Mouse (Mus musculus) intestine, embryonic 15.5 days (tissue): ENCODE results near the gene Plppr1. TPM values are rescaled to one million over a fixed set of nuclear protein-coding genes. Genes with fewer than 3 reads are reported as not detected.

Experiments
- ATAC-seq: fragments of 200-750 bp; cut with Nextera tagmentation; 2 replicates; pipeline ENCODE4 v1.8.0; 2017; ENCODE audit warnings: moderate TSS enrichment, moderate library complexity
- H3K27ac ChIP-seq: fragments of 300-500 bp; sonication (generic); 2 replicates; pipeline ENCODE4 v1.5.1; 2015; ENCODE audit warnings: mild to moderate bottlenecking, inconsistent platforms
- H3K27me3 ChIP-seq: fragments of 300-500 bp; sonication (generic); replicated peaks from 2 replicates; pipeline ENCODE4 v1.6.1; 2015; ENCODE audit warnings: inconsistent platforms
- H3K36me3 ChIP-seq: fragments of 300-500 bp; sonication (generic); 2 replicates; pipeline ENCODE4 v1.6.1; 2015; ENCODE audit warnings: inconsistent platforms
- H3K4me1 ChIP-seq: fragments of 300-500 bp; sonication (generic); replicated peaks from 2 replicates; pipeline ENCODE4 v1.6.1; 2015; ENCODE audit warnings: inconsistent platforms
- H3K4me2 ChIP-seq: fragments of 300-500 bp; sonication (generic); replicated peaks from 2 replicates; pipeline ENCODE4 v1.6.1; 2015; ENCODE audit warnings: mild to moderate bottlenecking, inconsistent platforms
- H3K4me3 ChIP-seq: fragments of 300-500 bp; sonication (generic); replicated peaks from 2 replicates; pipeline ENCODE4 v1.5.1; 2015; ENCODE audit warnings: inconsistent platforms
- H3K9ac ChIP-seq: fragments of 300-500 bp; sonication (generic); 2 replicates; pipeline ENCODE4 v1.6.1; 2015; ENCODE audit warnings: inconsistent platforms
- H3K9me3 ChIP-seq: fragments of 300-500 bp; sonication (generic); 2 replicates; pipeline ENCODE4 v1.6.1; 2016; ENCODE audit warnings: inconsistent platforms
- WGBS: fragments of 180-500 bp; shearing (Covaris S2); methylation state at CpG from one replicate; pipeline ENCODE4 v1.1.7; 2015; 5-methylcytosine and 5-hydroxymethylcytosine counted together
- polyA plus RNA-seq: library from polyadenylated mRNA; unstranded; fragments of >200 nt; fragmentation: Nextera tagmentation; extraction: Ambion mirVana; gene quantifications from 2 replicates; pipeline ENCODE4 v1.2.1, GENCODE M21; 2015

The Plppr1 gene
- polyA plus RNA-seq, 1 experiment from 2014 or later = 1.6 TPM

GRCm38 (mm10) chr4:49197125-49197747 lies 138.2 kb downstream of the Plppr1 start:
- H3K9me3 ChIP-seq = no peaks in the 10 kb centered on the region
- H3K27ac ChIP-seq = no peak overlapping the region
- WGBS = 51% methylated on average over 8 of the region's 8 CpGs
- H3K4me2 ChIP-seq = no peak overlapping the region
- H3K27me3 ChIP-seq = no peaks in the 10 kb centered on the region
- ATAC-seq = peak; percentile 56
- H3K4me1 ChIP-seq = no peaks in the 10 kb centered on the region
- H3K4me3 ChIP-seq = no peak overlapping the region
- no peaks in the 10 kb centered on the region for H3K36me3 ChIP-seq
- no peak overlapping the region for H3K9ac ChIP-seq

DNA sequence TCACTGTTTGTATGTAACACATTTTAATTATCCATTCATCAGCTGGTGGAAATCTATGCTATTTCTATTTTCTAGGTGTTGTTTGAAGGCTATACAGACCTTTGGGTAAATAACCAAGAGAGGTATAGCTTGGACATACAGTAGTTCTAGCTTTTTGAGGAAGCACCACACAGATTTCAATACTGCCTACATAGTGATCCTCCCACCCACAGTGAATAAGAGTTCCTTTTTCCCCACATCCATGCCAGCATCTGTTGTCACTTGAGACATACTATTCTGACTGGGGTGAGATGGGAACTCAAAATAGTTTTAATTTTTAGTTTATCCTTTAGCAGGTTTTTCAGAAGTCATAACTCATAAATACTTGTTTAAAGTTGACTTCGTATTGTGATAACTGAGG lies 151.4 kb downstream of the Plppr1 start:
- Histone ChIP-seq H3K4me2 (no peak overlapping the region), H3K27me3 (no peaks in the 10 kb centered on the region), H3K9ac (no peak overlapping the region), H3K4me3 (no peak overlapping the region), H3K36me3 (no peaks in the 10 kb centered on the region), H3K4me1 (no peaks in the 10 kb centered on the region), H3K9me3 (no peaks in the 10 kb centered on the region), H3K27ac (no peak overlapping the region)
- WGBS = 89% methylated on average over 1 of the region's 1 CpGs
- no peak for ATAC-seq

GRCm38 (mm10) chr4:49211582-49211981 lies 152.5 kb downstream of the Plppr1 start:
- Histone ChIP-seq H3K4me3 (no peak overlapping the region), H3K4me2 (no peak overlapping the region), H3K27me3 (no peaks in the 10 kb centered on the region), H3K9ac (no peak overlapping the region), H3K36me3 (no peaks in the 10 kb centered on the region), H3K27ac (no peak overlapping the region), H3K9me3 (no peaks in the 10 kb centered on the region), H3K4me1 (no peaks in the 10 kb centered on the region)
- ATAC-seq = no peak
- 77% methylated on average over 5 of the region's 5 CpGs for WGBS

DNA sequence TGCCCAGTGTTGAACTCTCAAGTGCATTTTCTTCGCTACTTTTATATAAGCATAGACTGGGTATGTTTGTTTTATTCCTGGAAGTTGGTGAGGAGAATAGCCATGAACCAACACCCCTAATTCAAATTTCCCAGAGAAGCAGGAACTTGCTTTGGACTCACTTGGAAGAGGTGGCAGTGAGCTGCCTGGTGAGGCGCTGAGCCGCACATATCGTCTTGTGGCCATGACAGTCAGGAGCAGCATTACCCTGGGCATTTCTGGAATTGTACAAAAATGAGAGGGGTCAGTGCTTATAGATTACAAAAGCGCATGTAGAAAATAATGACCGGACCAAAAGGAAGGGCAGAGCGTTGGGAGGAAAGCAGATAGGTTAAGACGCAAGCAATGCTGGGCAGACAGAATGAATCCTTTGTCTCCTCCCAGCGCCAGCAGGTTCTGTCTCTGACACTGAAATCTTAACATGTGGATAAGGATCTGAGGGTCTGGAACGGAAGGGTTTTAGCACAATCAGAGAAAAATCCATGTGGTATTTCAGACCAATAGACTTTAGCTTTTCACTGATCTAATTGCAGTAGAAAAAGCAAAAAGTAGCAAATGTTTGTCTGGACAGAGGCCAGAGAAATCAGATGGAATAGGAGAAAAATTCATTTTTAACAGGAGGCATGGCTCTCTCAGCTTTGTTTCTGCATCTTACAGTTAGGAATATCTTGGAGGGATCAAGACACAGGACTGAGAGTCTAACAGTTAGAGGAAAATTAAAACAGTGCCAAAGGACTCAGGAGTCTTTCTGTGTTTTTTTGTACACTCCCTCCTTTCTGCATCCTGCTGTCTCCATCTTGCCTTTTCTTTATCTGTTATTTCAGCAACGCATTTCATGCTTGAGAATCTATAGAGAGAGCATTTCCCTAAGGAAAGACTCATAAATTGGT lies 153.8 kb downstream of the Plppr1 start:
- ATAC-seq = no peak
- Histone ChIP-seq H3K4me2 (0 out of 2 replicates have a peak overlapping the region, but pooled peaks have one; percentile 11), H3K9me3 (no peaks in the 10 kb centered on the region), H3K27me3 (no peaks in the 10 kb centered on the region), H3K27ac (no peak overlapping the region), H3K4me1 (no peaks in the 10 kb centered on the region), H3K4me3 (no peak overlapping the region), H3K36me3 (no peaks in the 10 kb centered on the region), H3K9ac (no peak overlapping the region)
- WGBS = 58% methylated on average over 11 of the region's 11 CpGs

- Histone ChIP-seq H3K4me1 (no peaks in the 10 kb centered on the region), H3K36me3 (no peaks in the 10 kb centered on the region), H3K27me3 (no peaks in the 10 kb centered on the region), H3K27ac (no peak overlapping the region), H3K4me3 (no peak overlapping the region), H3K4me2 (no peak overlapping the region), H3K9me3 (no peaks in the 10 kb centered on the region), H3K9ac (no peak overlapping the region)
- WGBS = 70% methylated on average over 3 of the region's 3 CpGs
- ATAC-seq = no peak
Measured at GRCm38 (mm10) chr4:49214341-49214740, 155.3 kb downstream of the Plppr1 start.

DNA sequence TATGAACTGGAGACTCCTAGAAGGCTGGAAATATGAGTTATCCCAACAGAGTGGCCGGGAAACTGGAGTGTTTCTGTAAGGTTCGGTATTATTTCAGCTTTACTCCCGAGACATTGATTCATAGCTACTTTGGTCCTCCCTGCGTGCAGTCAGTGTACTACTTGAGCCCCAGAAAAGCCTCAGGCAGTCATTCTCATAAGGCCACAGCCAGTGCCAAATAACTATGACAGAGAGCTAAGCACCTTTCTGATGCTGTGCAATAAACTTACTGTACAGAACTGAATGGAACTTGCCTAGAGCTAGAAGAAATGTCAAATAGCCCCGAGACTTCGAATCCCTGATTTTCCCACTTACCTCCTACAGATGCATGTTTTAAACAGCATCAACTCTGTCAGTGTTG lies 164.4 kb downstream of the Plppr1 start:
- 72% methylated on average over 6 of the region's 6 CpGs for WGBS
- Histone ChIP-seq H3K4me2 (no peak overlapping the region), H3K36me3 (no peaks in the 10 kb centered on the region), H3K27ac (no peak overlapping the region), H3K4me3 (no peak overlapping the region), H3K9me3 (no peaks in the 10 kb centered on the region), H3K9ac (no peak overlapping the region), H3K27me3 (no peaks in the 10 kb centered on the region), H3K4me1 (no peaks in the 10 kb centered on the region)
- ATAC-seq = no peak

DNA sequence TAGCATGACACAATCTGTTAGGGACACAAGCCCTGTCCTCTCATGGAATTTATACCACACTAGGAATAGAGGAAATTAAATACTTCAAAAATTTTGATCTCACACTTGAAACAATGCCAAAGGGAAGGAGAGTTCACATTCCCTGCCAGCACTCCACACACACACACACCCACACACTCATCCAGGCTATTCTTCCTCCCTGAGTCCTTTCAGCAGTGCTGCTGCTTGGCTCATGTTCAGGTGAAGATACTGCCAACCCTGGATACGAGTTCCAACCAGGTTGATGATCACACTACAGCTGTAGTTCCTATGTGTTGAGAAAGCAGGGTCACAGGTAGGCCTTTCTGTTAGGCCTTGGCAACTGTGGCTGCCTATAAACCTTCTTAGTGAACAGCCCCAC lies 165.9 kb downstream of the Plppr1 start:
- no peaks in the 10 kb centered on the region for H3K36me3 ChIP-seq

GRCm38 (mm10) chr4:49232206-49233031 lies 173.3 kb downstream of the Plppr1 start:
- no peaks in the 10 kb centered on the region for H3K36me3 ChIP-seq
- ATAC-seq = no peak
- H3K27ac ChIP-seq = no peak overlapping the region
- H3K9me3 ChIP-seq = no peaks in the 10 kb centered on the region
- H3K4me1 ChIP-seq = no peaks in the 10 kb centered on the region
- no peak overlapping the region for H3K4me2 ChIP-seq
- H3K4me3 ChIP-seq = no peak overlapping the region
- H3K27me3 ChIP-seq = no peaks in the 10 kb centered on the region
- WGBS = 81% methylated on average over 11 of the region's 11 CpGs
- H3K9ac ChIP-seq = no peak overlapping the region

More for the DNA sequence above, 165.9 kb downstream of the Plppr1 start:
- Histone ChIP-seq H3K4me1 (no peaks in the 10 kb centered on the region), H3K9me3 (no peaks in the 10 kb centered on the region), H3K27ac (no peak overlapping the region), H3K9ac (no peak overlapping the region), H3K4me3 (no peak overlapping the region), H3K27me3 (no peaks in the 10 kb centered on the region), H3K4me2 (no peak overlapping the region)
- ATAC-seq = no peak
- WGBS = 51% methylated on average over 1 of the region's 1 CpGs

DNA sequence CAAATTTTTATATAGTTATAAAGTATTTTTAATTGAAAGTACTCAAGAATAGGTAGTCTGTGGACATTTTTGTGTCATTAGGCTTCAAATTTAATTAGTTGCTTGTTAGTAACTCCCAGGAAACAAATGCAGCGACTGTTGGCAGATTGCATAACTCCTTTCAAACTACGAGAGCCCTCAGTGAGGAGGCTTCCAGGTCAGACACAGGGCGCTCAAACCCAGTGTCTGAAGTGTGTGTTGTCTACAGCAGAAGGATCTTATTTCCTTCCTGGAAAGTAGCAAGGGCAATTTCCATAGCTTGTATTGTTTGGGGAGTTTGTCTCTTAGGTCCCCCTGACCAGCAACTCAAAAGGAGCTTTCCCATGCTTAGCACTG lies 173.9 kb downstream of the Plppr1 start:
- no peak overlapping the region for H3K4me2 ChIP-seq
- H3K9me3 ChIP-seq = no peaks in the 10 kb centered on the region
- no peak overlapping the region for H3K27ac ChIP-seq
- H3K4me3 ChIP-seq = no peak overlapping the region
- no peaks in the 10 kb centered on the region for H3K36me3 ChIP-seq
- WGBS = 65% methylated on average over 3 of the region's 3 CpGs
- H3K9ac ChIP-seq = no peak overlapping the region
- no peaks in the 10 kb centered on the region for H3K4me1 ChIP-seq
- no peaks in the 10 kb centered on the region for H3K27me3 ChIP-seq
- ATAC-seq = no peak

DNA sequence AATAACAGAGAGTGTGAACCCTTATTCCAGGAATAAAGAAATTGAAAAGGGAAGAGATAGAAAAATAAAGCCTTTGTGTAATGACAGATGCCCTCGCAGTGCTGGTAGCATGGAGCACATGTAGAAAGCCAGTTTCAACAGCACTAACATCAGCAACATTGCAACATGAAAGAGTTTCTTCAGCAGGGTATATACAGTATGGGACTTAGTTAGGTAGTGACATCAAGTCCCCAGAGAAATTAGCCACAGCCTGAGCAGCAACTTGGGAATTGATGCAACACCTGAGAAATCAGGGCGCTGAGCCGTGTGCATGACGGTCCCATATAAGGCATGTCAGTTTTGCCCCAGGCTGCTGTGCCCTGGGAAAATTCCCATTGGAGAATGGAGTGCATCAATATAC lies 179.0 kb downstream of the Plppr1 start:
- no peaks in the 10 kb centered on the region for H3K27me3 ChIP-seq
- no peak for ATAC-seq
- no peaks in the 10 kb centered on the region for H3K9me3 ChIP-seq
- H3K9ac ChIP-seq = no peak overlapping the region
- no peak overlapping the region for H3K4me3 ChIP-seq
- no peaks in the 10 kb centered on the region for H3K4me1 ChIP-seq
- H3K4me2 ChIP-seq = no peak overlapping the region
- WGBS = 91% methylated on average over 4 of the region's 4 CpGs
- H3K36me3 ChIP-seq = no peaks in the 10 kb centered on the region
- no peak overlapping the region for H3K27ac ChIP-seq

- WGBS = 86% methylated on average over 5 of the region's 5 CpGs
- Histone ChIP-seq H3K27ac (no peak overlapping the region), H3K9me3 (no peaks in the 10 kb centered on the region), H3K4me1 (no peaks in the 10 kb centered on the region), H3K4me2 (no peak overlapping the region), H3K27me3 (no peaks in the 10 kb centered on the region), H3K36me3 (no peaks in the 10 kb centered on the region), H3K9ac (no peak overlapping the region), H3K4me3 (no peak overlapping the region)
- no peak for ATAC-seq
Measured at GRCm38 (mm10) chr4:49239451-49239850, 180.4 kb downstream of the Plppr1 start.

DNA sequence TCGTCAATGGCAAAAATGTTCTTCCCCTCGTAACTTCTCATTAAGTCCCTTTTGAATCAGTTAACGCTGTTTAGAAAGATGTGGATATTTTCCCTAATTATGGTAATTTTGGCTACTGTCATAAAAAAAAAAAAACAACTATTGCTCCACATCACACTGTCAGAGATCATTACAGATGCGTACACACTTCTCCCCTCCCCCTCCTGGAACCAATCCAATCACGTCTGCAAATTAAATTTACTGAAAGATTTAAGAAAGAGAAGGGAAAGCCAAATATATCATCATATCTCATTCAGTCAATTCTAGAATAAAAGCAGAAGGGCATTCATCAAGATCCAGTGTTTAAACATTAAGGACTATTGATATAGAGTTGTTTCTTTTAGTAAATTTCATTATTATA lies 185.7 kb downstream of the Plppr1 start:
- H3K4me1 ChIP-seq = no peaks in the 10 kb centered on the region
- H3K4me2 ChIP-seq = no peak overlapping the region
- no peaks in the 10 kb centered on the region for H3K9me3 ChIP-seq
- WGBS = 86% methylated on average over 5 of the region's 5 CpGs
- H3K4me3 ChIP-seq = no peak overlapping the region
- H3K27me3 ChIP-seq = no peaks in the 10 kb centered on the region
- no peaks in the 10 kb centered on the region for H3K36me3 ChIP-seq
- H3K27ac ChIP-seq = no peak overlapping the region
- ATAC-seq = no peak
- H3K9ac ChIP-seq = no peak overlapping the region
